Mouse (Mus musculus): ENCODE measurements at regions not wholly inside any gene's neighbourhood (a gene's known extent, or its start where the extent isn't known, plus 50 kb on each side); places are given as distances from the start of the nearest gene placed in this dataset.

DNA sequence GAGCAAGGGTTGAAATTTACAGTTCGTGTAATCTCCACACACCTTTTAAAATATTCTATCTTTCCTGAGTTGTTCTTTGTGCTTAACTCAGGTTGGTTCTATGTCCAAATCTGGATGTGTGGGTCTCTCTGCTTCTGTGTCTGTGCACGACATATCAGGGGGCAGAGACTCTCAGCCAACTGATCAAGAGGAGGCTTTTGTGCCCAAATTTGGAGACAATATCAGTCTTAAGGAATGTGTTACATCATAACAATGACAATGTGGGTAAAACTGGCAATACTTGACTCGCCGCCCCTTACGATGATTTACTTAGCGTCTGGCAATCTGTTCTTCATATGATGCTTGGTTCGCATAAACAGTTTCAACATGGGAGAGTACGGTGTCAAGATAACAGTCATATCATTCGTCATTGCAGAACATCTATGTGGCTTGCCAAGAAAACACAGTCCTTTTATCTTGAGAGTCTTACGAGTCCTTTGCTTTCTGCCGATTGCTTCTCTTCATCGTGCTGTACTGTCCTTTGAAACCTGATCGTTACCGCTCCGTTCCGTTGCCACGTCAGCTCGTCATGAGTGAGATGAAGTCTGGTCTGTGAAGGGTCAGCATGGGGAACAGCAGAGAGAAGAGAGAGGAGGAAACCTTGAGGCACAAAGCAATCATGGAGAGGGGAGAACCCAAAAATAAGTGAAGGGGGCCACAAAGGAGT is 2212.9 kb upstream of the Gm7489 start:
- H3K27ac ChIP-seq = no peak overlapping the region
- no peak overlapping the region for H3K9ac ChIP-seq
- H3K4me3 ChIP-seq (replicated peaks) = no peak overlapping the region
- H3K9me3 ChIP-seq = no peaks in the 10 kb centered on the region
- WGBS = 56% methylated on average over 18 of the region's 18 CpGs
- no peaks in the 10 kb centered on the region for H3K4me1 ChIP-seq (replicated peaks)
- 0 out of 2 replicates have a peak, but pooled peaks have one; percentile 17 for ATAC-seq
- no peaks in the 10 kb centered on the region for H3K36me3 ChIP-seq
- H3K27me3 ChIP-seq (replicated peaks) = no peaks in the 10 kb centered on the region
- H3K4me2 ChIP-seq (replicated peaks) = no peak overlapping the region

DNA sequence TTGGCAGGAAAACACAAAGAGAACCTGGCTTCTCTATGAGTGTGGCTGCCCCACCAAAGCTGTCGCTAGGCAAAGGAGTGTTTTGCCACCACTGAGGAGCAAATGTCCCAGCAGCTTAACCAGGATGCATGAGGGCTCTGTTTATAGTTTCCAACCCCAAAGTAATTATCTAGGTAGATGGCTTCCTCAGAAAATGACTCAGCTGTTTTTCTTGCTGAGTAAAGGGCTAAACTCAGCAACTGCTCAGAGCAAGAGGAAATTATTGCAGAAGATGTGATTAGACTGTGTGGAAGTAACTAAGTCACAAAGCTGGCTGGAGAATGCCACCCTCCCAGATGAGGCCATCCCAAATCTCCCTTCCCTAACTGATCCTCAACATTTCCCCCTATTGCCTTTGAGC is 2211.2 kb upstream of the Gm7489 start:
- Histone ChIP-seq H3K9me3 (no peaks in the 10 kb centered on the region), H3K9ac (no peak overlapping the region), H3K4me1 (replicated peaks) (no peaks in the 10 kb centered on the region), H3K27me3 (replicated peaks) (no peaks in the 10 kb centered on the region), H3K4me2 (replicated peaks) (no peak overlapping the region), H3K36me3 (no peaks in the 10 kb centered on the region), H3K27ac (no peak overlapping the region), H3K4me3 (replicated peaks) (no peak overlapping the region)
- 63% methylated on average over 1 of the region's 1 CpGs for WGBS
- no peak for ATAC-seq

DNA sequence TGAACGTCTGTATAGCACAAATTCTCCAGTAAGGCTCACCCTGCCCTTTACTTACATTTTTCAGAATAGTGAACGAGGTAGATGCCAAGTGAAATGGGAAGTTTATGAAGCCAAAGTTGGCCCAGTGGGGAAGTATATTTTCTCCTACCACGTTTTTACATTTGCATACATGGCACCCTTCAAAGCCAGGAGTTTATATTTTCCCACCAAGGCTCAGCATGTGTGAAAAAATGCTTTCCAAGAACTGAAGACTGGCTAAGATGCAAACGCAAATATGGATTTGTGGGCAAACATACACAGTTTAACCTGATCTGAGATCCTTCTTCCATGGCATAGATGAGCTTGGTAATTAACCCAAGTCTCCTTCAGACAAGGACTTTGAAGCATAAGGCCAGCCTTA is 2209.4 kb upstream of the Gm7489 start:
- WGBS = 71% methylated on average over 4 of the region's 4 CpGs
- H3K9me3 ChIP-seq = no peaks in the 10 kb centered on the region
- H3K4me1 ChIP-seq (replicated peaks) = no peaks in the 10 kb centered on the region
- no peak for ATAC-seq
- no peak overlapping the region for H3K4me2 ChIP-seq (replicated peaks)
- no peak overlapping the region for H3K4me3 ChIP-seq (replicated peaks)
- H3K27me3 ChIP-seq (replicated peaks) = no peaks in the 10 kb centered on the region
- H3K27ac ChIP-seq = no peak overlapping the region
- H3K9ac ChIP-seq = no peak overlapping the region
- H3K36me3 ChIP-seq = no peaks in the 10 kb centered on the region

DNA sequence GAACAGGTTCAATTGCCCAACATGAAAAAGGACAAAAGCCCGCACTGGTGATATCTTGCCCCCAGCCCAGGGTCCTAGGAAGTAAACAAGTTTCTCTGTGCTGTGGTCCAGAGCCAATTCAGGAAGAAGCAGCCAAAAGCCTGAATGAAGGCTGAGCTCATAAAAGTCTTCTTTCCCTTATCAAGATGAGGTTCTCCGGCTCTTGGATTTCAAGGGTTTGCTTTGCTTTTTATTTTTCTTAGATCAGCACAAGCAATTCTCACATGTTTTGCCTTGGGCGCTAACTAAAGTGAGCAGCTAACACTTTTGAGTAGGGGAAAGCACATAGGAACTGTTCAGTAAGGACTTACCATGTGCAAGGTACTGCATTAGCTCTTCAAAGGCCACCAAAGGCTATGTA is 2208.0 kb upstream of the Gm7489 start:
- no peaks in the 10 kb centered on the region for H3K4me1 ChIP-seq (replicated peaks)
- no peak overlapping the region for H3K4me3 ChIP-seq (replicated peaks)
- no peak for ATAC-seq
- no peak overlapping the region for H3K4me2 ChIP-seq (replicated peaks)
- H3K27me3 ChIP-seq (replicated peaks) = no peaks in the 10 kb centered on the region
- no peak overlapping the region for H3K9ac ChIP-seq
- H3K9me3 ChIP-seq = no peaks in the 10 kb centered on the region
- no peak overlapping the region for H3K27ac ChIP-seq
- WGBS = 88% methylated on average over 3 of the region's 3 CpGs
- H3K36me3 ChIP-seq = no peaks in the 10 kb centered on the region

DNA sequence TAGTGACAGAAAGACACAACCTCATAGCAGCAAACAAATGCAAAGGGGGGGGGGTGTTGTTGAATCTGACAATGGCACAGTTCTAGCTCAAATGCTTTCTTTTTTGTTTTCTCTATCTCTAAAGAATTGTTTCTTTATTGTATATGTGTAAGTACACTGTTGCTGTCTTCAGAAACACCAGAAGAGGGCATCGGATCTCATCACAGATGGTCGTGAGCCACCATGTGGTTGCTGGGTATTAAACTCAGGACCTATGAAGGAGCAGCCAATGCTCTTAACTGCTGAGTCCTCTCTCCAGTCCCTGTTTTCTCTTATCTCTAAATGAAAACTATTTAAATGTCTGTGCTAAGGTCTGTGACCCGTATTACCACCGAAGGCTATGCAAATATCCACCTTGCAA is 2207.4 kb upstream of the Gm7489 start:
- H3K9ac ChIP-seq = no peak overlapping the region
- no peaks in the 10 kb centered on the region for H3K27me3 ChIP-seq (replicated peaks)
- no peaks in the 10 kb centered on the region for H3K9me3 ChIP-seq
- H3K27ac ChIP-seq = no peak overlapping the region
- no peak overlapping the region for H3K4me3 ChIP-seq (replicated peaks)
- no peak for ATAC-seq
- no peaks in the 10 kb centered on the region for H3K4me1 ChIP-seq (replicated peaks)
- WGBS = 78% methylated on average over 4 of the region's 4 CpGs
- H3K4me2 ChIP-seq (replicated peaks) = no peak overlapping the region
- H3K36me3 ChIP-seq = no peaks in the 10 kb centered on the region

DNA sequence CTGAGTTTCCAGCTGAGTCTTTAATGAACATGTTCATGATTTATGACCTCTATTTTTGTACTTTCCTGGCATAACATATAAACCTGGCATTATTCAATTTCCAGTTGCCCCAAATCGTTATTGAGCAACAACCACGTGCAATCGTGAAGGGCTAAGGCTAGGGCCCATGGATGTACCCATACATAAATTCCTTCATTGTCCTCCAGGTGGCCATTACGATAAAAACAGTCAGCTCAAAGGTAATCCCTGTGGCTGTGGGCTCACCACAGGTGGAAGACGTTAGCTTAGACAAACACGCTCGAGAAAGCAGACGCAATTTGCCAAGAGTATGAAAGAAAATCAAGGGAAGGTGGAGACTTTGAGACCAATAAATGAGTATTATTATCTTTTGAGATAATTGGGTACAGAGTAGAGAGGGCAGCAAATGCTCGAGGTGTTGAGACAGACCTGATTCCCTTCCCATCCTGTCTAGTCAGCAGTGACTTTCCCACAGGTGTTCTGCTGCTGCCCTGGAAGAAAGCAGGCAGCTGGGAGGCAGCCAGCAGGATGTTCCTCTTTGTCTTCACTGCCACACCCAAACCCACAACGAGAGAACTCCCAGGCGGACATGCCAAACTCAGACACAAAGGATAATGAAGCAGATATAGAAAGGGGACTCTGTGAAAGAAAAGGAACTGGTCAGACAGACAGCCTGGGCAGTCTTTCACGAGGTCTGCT is 2205.4 kb upstream of the Gm7489 start:
- Histone ChIP-seq H3K9ac (no peak overlapping the region), H3K36me3 (no peaks in the 10 kb centered on the region), H3K4me3 (replicated peaks) (no peak overlapping the region), H3K27me3 (replicated peaks) (no peaks in the 10 kb centered on the region), H3K4me2 (replicated peaks) (no peak overlapping the region), H3K27ac (no peak overlapping the region), H3K9me3 (no peaks in the 10 kb centered on the region), H3K4me1 (replicated peaks) (no peaks in the 10 kb centered on the region)
- 51% methylated on average over 12 of the region's 12 CpGs for WGBS
- peak; percentile 74 for ATAC-seq

DNA sequence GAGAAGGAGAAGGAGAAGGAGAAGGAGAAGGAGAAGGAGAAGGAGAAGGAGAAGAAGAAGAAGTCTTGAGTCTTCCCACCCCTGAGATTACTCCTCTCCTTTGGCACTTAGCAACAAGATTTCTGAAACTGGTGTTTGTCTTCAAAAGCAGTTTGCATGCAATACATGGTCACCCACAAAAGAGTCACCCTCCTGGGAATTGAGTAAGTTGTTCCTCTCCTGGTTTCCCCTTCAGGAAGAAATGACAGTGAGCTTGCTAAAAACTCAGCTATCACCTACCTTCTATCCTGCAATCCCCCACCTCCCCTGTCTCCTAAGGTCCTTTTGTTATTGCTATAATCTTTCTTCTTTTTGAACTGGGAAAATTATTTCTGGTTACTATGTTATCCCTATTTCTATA is 2204.2 kb upstream of the Gm7489 start:
- H3K36me3 ChIP-seq = no peaks in the 10 kb centered on the region
- no peak overlapping the region for H3K4me2 ChIP-seq (replicated peaks)
- no peak overlapping the region for H3K9ac ChIP-seq
- H3K4me1 ChIP-seq (replicated peaks) = no peaks in the 10 kb centered on the region
- ATAC-seq = no peak
- H3K4me3 ChIP-seq (replicated peaks) = no peak overlapping the region
- no peak overlapping the region for H3K27ac ChIP-seq
- no peaks in the 10 kb centered on the region for H3K27me3 ChIP-seq (replicated peaks)
- H3K9me3 ChIP-seq = no peaks in the 10 kb centered on the region

DNA sequence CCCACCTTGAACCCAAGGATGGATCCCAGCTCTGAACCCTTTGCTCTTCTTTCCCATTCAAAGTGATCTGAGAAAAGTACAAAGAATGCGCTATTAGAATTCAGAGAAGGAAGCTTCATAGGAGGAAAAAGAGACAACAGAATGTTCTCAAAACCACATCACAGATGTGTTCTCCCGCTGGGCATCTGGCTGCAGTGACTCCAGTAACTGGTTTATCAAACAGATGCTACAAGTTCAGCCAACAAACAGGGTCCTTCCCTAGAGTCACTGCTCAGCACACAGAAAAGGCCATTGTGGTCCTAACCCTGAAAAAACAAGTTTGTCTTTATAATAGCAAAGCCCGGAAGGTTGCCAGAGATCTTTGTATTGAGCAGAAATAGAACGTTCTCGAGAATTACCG is 2203.5 kb upstream of the Gm7489 start:
- ATAC-seq = no peak
- Histone ChIP-seq H3K9ac (no peak overlapping the region), H3K27ac (no peak overlapping the region), H3K4me2 (replicated peaks) (no peak overlapping the region), H3K27me3 (replicated peaks) (no peaks in the 10 kb centered on the region), H3K36me3 (no peaks in the 10 kb centered on the region), H3K4me3 (replicated peaks) (no peak overlapping the region), H3K4me1 (replicated peaks) (no peaks in the 10 kb centered on the region), H3K9me3 (no peaks in the 10 kb centered on the region)
- 90% methylated on average over 6 of the region's 6 CpGs for WGBS

DNA sequence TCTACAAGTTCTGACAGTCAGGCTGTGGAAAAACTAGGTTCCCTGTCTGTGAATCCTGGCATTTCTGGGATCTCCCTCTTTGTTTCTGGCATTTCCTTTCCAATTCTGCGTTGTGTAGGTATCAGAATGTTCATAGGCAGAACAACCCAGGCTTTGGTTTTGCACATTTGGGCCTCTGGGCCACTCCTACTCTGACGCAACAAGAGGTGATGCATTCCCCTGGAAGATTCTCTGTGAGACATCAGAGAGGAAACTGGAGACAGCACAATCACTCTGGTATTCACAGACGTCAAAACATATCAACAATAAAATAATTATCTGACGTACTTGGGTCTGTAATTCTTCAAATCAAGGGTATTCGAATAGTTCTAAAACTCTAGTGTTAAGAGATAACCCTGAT is 2202.4 kb upstream of the Gm7489 start:
- 54% methylated on average over 5 of the region's 5 CpGs for WGBS
- no peak overlapping the region for H3K27ac ChIP-seq
- H3K9ac ChIP-seq = no peak overlapping the region
- no peak for ATAC-seq
- H3K4me3 ChIP-seq (replicated peaks) = no peak overlapping the region
- no peak overlapping the region for H3K4me2 ChIP-seq (replicated peaks)
- H3K9me3 ChIP-seq = no peaks in the 10 kb centered on the region
- no peaks in the 10 kb centered on the region for H3K36me3 ChIP-seq
- no peaks in the 10 kb centered on the region for H3K4me1 ChIP-seq (replicated peaks)
- no peaks in the 10 kb centered on the region for H3K27me3 ChIP-seq (replicated peaks)

DNA sequence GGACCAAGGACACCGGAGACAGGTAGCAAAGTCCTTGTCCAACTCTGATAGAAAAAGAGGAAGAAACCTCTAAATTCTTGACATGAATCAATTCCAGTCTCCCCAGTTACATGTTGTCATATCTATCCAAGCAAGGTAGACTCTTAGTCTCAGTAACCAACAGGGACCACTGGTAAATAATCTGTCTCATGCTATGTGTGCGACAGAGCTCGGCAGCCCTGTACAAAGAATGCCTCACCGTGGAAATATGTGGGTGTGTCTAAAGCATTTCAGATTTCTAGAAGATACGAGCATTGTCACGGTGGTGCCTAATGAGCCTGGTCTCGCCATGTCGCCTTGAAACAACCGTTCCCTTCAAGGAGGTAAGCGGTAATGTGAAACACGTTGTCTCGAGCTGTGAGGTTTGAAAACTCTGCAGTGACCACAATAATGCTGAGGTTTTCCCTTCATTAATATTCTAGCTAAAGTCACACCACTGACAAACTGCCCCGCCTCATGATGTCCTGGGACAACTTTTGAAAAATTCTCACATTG is 2197.6 kb upstream of the Gm7489 start:
- Histone ChIP-seq H3K27me3 (replicated peaks) (no peaks in the 10 kb centered on the region), H3K9me3 (no peaks in the 10 kb centered on the region), H3K36me3 (no peaks in the 10 kb centered on the region), H3K9ac (no peak overlapping the region), H3K4me2 (replicated peaks) (no peak overlapping the region), H3K4me3 (replicated peaks) (no peak overlapping the region), H3K4me1 (replicated peaks) (no peaks in the 10 kb centered on the region), H3K27ac (no peak overlapping the region)
- WGBS = 88% methylated on average over 13 of the region's 13 CpGs
- ATAC-seq = no peak

DNA sequence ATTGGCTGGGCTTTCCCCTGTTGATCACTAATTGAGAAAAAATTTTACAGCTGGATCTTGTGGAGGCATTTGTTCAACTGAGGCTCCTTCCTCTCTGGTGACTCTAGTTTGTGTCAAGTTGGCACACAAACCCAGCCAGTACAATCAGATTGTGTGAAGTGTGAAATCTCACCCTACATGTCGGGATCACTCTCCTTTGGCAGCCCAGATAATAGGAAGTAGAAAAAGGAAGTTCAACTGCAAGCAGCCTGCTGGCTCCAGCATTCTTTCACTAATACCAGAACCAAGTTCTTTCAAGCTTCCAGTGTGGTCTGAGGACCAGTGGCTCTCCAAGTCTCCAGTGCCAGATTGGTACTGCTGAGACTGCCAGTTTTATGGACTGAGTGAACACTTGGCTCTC is 2195.2 kb upstream of the Gm7489 start:
- WGBS = 82% methylated on average over 1 of the region's 1 CpGs
- no peak overlapping the region for H3K9ac ChIP-seq
- H3K4me2 ChIP-seq (replicated peaks) = no peak overlapping the region
- no peaks in the 10 kb centered on the region for H3K36me3 ChIP-seq
- H3K27me3 ChIP-seq (replicated peaks) = no peaks in the 10 kb centered on the region
- H3K4me3 ChIP-seq (replicated peaks) = no peak overlapping the region
- ATAC-seq = no peak
- no peaks in the 10 kb centered on the region for H3K4me1 ChIP-seq (replicated peaks)
- no peaks in the 10 kb centered on the region for H3K9me3 ChIP-seq
- no peak overlapping the region for H3K27ac ChIP-seq

DNA sequence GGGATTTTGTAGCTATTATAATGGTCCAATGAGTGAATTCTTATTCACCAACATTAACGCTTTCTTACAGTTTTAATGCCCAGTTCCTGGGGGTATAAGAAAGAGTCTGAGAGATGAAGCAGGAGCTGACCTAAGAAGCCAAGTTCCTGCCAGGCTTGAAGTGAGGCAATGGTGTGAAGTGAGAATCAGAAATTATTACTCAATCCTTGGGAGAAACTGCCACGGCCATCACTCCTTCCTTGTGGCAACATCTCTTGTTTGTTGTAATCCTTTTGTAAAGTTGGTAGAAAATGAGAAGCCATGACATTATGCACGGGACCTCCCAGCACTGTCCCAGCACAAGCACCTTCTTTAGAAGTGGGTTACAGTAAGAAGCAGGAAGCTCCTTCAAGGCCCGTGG is 2192.0 kb upstream of the Gm7489 start:
- Histone ChIP-seq H3K9ac (no peak overlapping the region), H3K27ac (no peak overlapping the region), H3K4me1 (replicated peaks) (no peaks in the 10 kb centered on the region), H3K27me3 (replicated peaks) (no peaks in the 10 kb centered on the region), H3K9me3 (no peaks in the 10 kb centered on the region), H3K36me3 (no peaks in the 10 kb centered on the region), H3K4me2 (replicated peaks) (no peak overlapping the region), H3K4me3 (replicated peaks) (no peak overlapping the region)
- 85% methylated on average over 4 of the region's 4 CpGs for WGBS
- ATAC-seq = no peak

Measured in intestine, embryonic 15.5 days (tissue).